Mouse (Mus musculus) CH12.LX (cell line): ENCODE measurements at regions not wholly inside any gene's neighbourhood (a gene's known extent, or its start where the extent isn't known, plus 50 kb on each side); places are given as distances from the start of the nearest gene placed in this dataset.

ENCODE experiments used
- DNase-seq: peaks from one replicate; pipeline ENCODE4 v3.0.0-alpha.2; 2013; ENCODE audit errors: extremely low read depth
- H3K27ac ChIP-seq: 2 replicates; pipeline ENCODE4 v1.5.1; 2012; ENCODE audit warnings: low read depth, mild to moderate bottlenecking, control low read depth, moderate library complexity; ENCODE audit not compliant: insufficient read depth
- H3K27me3 ChIP-seq: replicated peaks from 2 replicates; pipeline ENCODE3; 2012; ENCODE audit warnings: inconsistent platforms
- H3K36me3 ChIP-seq, 2 experiments: replicated peaks in 1 of 2; 2 replicates each; pipeline versions ENCODE3 to v1.6.1; 2012; ENCODE audit warnings: inconsistent platforms in 1 of 2, low read length in 1 of 2, mild to moderate bottlenecking in 1 of 2, mixed read lengths in 1 of 2, moderate library complexity in 1 of 2; ENCODE audit not compliant: control insufficient read depth in 1 of 2, insufficient read depth in 1 of 2
- H3K4me1 ChIP-seq, 2 experiments: 2 replicates each; pipeline ENCODE4 v1.6.1; 2012; ENCODE audit warnings: inconsistent platforms in 1 of 2, moderate library complexity in 1 of 2; ENCODE audit not compliant: insufficient read depth in 2 of 2, control insufficient read depth in 1 of 2
- H3K4me2 ChIP-seq: 2 replicates; pipeline ENCODE4 v1.6.1; 2012; ENCODE audit warnings: low read depth, mild to moderate bottlenecking, control low read depth; ENCODE audit not compliant: poor library complexity, insufficient read depth, severe bottlenecking
- H3K4me3 ChIP-seq, 3 experiments: fragments of 150-350 bp in 1 of 3; sonication (generic) in 1 of 3; replicated peaks in 1 of 3; 2 replicates each; pipeline versions ENCODE3 to v1.5.1; 2011 to 2012; ENCODE audit warnings: low read depth in 2 of 3, low read length in 2 of 3, mild to moderate bottlenecking in 2 of 3, moderate library complexity in 2 of 3, control low read depth in 1 of 3, improper control_type of control experiment in 1 of 3, inconsistent platforms in 1 of 3, mixed read lengths in 1 of 3; ENCODE audit not compliant: poor library complexity in 1 of 3
- H3K79me2 ChIP-seq: replicated peaks from 2 replicates; pipeline ENCODE4 v1.6.1; 2012; ENCODE audit warnings: mild to moderate bottlenecking, moderate library complexity; ENCODE audit not compliant: control insufficient read depth, poor library complexity, insufficient read depth, severe bottlenecking; ENCODE audit errors: extremely low read depth
- H3K9ac ChIP-seq: 2 replicates; pipeline ENCODE4 v1.6.1; 2012; ENCODE audit warnings: low read depth, mild to moderate bottlenecking, control low read depth, moderate library complexity; ENCODE audit not compliant: insufficient read depth
- H3K9me3 ChIP-seq: replicated peaks from 2 replicates; pipeline ENCODE3; 2012; ENCODE audit warnings: low read length, inconsistent platforms, mixed read lengths
- BHLHE40 ChIP-seq: IDR thresholded peaks from 2 replicates; pipeline ENCODE4 v1.6.1; 2011; ENCODE audit warnings: mild to moderate bottlenecking, low read depth, low read length, improper control_type of control experiment
- CHD1 ChIP-seq: IDR thresholded peaks from 2 replicates; pipeline ENCODE4 v1.6.1; 2012; ENCODE audit warnings: low read depth, low read length, improper control_type of control experiment, inconsistent platforms
- CHD2 ChIP-seq: IDR thresholded peaks from 2 replicates; pipeline ENCODE4 v1.6.1; 2011; ENCODE audit warnings: low read length, improper control_type of control experiment
- CTCF ChIP-seq, 2 experiments: IDR thresholded peaks in 1 of 2; conservative IDR thresholded peaks in 1 of 2; 2 replicates each; pipeline ENCODE4 v1.5.1; 2011 to 2012; ENCODE audit warnings: low read depth in 2 of 2, low read length in 2 of 2, improper control_type of control experiment in 1 of 2, inconsistent platforms in 1 of 2, mild to moderate bottlenecking in 1 of 2, moderate library complexity in 1 of 2
- E2F4 ChIP-seq: IDR thresholded peaks from 2 replicates; pipeline ENCODE4 v1.6.1; 2011; ENCODE audit warnings: low read depth, low read length, improper control_type of control experiment; ENCODE audit not compliant: insufficient replicate concordance
- ELF1 ChIP-seq: IDR thresholded peaks from 2 replicates; pipeline ENCODE4 v1.6.1; 2014; ENCODE audit warnings: low read depth, mild to moderate bottlenecking, inconsistent platforms, low read length, improper control_type of control experiment
- ETS1 ChIP-seq: conservative IDR thresholded peaks from 2 replicates; pipeline ENCODE4 v1.6.1; 2012; ENCODE audit warnings: low read depth, mild to moderate bottlenecking, inconsistent platforms, low read length, improper control_type of control experiment, moderate library complexity
- MAZ ChIP-seq: IDR thresholded peaks from 2 replicates; pipeline ENCODE4 v1.6.1; 2012; ENCODE audit warnings: low read depth, mild to moderate bottlenecking, inconsistent platforms, low read length, improper control_type of control experiment, moderate library complexity
- MEF2A ChIP-seq: IDR thresholded peaks from 2 replicates; pipeline ENCODE4 v1.6.1; 2014; ENCODE audit warnings: low read depth, mild to moderate bottlenecking, inconsistent platforms, low read length, improper control_type of control experiment, borderline replicate concordance
- MXI1 ChIP-seq: IDR thresholded peaks from 2 replicates; pipeline ENCODE4 v1.6.1; 2011; ENCODE audit warnings: mild to moderate bottlenecking, low read depth, low read length, improper control_type of control experiment
- MYC ChIP-seq: IDR thresholded peaks from 2 replicates; pipeline ENCODE4 v1.6.1; 2011; ENCODE audit warnings: low read depth, mild to moderate bottlenecking, improper control_type of control experiment, low read length
- NRF1 ChIP-seq: IDR thresholded peaks from 2 replicates; pipeline ENCODE4 v1.6.1; 2014; ENCODE audit warnings: low read depth, mild to moderate bottlenecking, inconsistent platforms, low read length, improper control_type of control experiment, moderate library complexity
- PAX5 ChIP-seq: IDR thresholded peaks from 2 replicates; pipeline ENCODE4 v1.6.1; 2012; ENCODE audit warnings: low read length, inconsistent platforms, mixed read lengths
- POLR2A ChIP-seq: IDR thresholded peaks from 2 replicates; pipeline ENCODE4 v1.6.1; 2011; ENCODE audit warnings: low read depth, mild to moderate bottlenecking, improper control_type of control experiment, low read length
- POLR2AphosphoS2 ChIP-seq: IDR thresholded peaks from 2 replicates; pipeline ENCODE4 v1.6.1; 2011; ENCODE audit warnings: low read depth, low read length, improper control_type of control experiment
- RAD21 ChIP-seq: IDR thresholded peaks from 2 replicates; pipeline ENCODE4 v1.6.1; 2011; ENCODE audit warnings: low read depth, mild to moderate bottlenecking, low read length, improper control_type of control experiment, moderate library complexity
- SIN3A ChIP-seq: IDR thresholded peaks from 2 replicates; pipeline ENCODE4 v1.6.1; 2012; ENCODE audit warnings: low read length, improper control_type of control experiment, inconsistent platforms
- SMC3 ChIP-seq: IDR thresholded peaks from 2 replicates; pipeline ENCODE4 v1.6.1; 2011; ENCODE audit warnings: low read depth, low read length, improper control_type of control experiment
- UBTF ChIP-seq: IDR thresholded peaks from 2 replicates; pipeline ENCODE4 v1.6.1; 2012; ENCODE audit warnings: low read depth, mild to moderate bottlenecking, inconsistent platforms, low read length, improper control_type of control experiment, moderate library complexity
- USF1 ChIP-seq: IDR thresholded peaks from 2 replicates; pipeline ENCODE4 v1.6.1; 2014; ENCODE audit warnings: low read depth, mild to moderate bottlenecking, inconsistent platforms, low read length, improper control_type of control experiment
- ZKSCAN1 ChIP-seq: IDR thresholded peaks from 2 replicates; pipeline ENCODE4 v1.6.1; 2012; ENCODE audit warnings: low read depth, inconsistent platforms, low read length, improper control_type of control experiment, borderline replicate concordance
- ZMIZ1 ChIP-seq: IDR thresholded peaks from 2 replicates; pipeline ENCODE4 v1.6.1; 2012; ENCODE audit warnings: low read depth, mild to moderate bottlenecking, inconsistent platforms, low read length, improper control_type of control experiment
- ZNF384 ChIP-seq: IDR thresholded peaks from 2 replicates; pipeline ENCODE4 v1.6.1; 2012; ENCODE audit warnings: low read depth, low read length, improper control_type of control experiment, inconsistent platforms
- dilution Hi-C: fragments of 300-500 bp; cut with MboI; formaldehyde crosslinking; loops from 2 replicates; pipeline ENCODE4 v1.14.3; 2020; ENCODE audit warnings: low sequenced_read_pairs; ENCODE audit not compliant: extremely low pct_unique_long_range_greater_than_20kb, extremely low pct_ligation_motif_present
- in situ Hi-C: fragments of 300-500 bp; cut with MboI; formaldehyde crosslinking; loops from 3 replicates; pipeline ENCODE4 v1.14.3; 2019; ENCODE audit warnings: low sequenced_read_pairs, low pct_ligation_motif_present, low pct_unique_long_range_greater_than_20kb, mixed read lengths

- Histone ChIP-seq H3K36me3 (no peaks in the 10 kb centered on the region), H3K27ac (no peak overlapping the region), H3K9me3 (no peaks in the 10 kb centered on the region), H3K27me3 (no peaks in the 10 kb centered on the region), H3K4me1 (peaks cover 0 to 19% of the 10 kb centered on the region in 2 experiments; a peak in 2 of 4 replicates), H3K9ac (no peak overlapping the region), H3K79me2 (no peaks in the 10 kb centered on the region), H3K4me3 (no peak overlapping the region), H3K4me2 (no peak overlapping the region)
- in situ Hi-C loops: no loop called here
- dilution Hi-C loops: no loop called here
- no peak for DNase-seq
- TF ChIP-seq ZMIZ1: no peak
- TF ChIP-seq CHD1: no peak
- no peak for TF ChIP-seq ETS1
- TF ChIP-seq UBTF: no peak
- TF ChIP-seq POLR2A: no peak
- TF ChIP-seq MXI1: no peak
- no peak for TF ChIP-seq MAZ
- no peak for TF ChIP-seq E2F4
- no peak for TF ChIP-seq BHLHE40
- no peak for TF ChIP-seq POLR2AphosphoS2
- no peak for TF ChIP-seq ZKSCAN1
- no peak for TF ChIP-seq CTCF (conservative IDR thresholded peaks at IDR 0.05 in 1 of 2, IDR thresholded peaks at IDR 0.05 in 1 of 2; ENCODE audit: low read depth in 2 of 2, low read length in 2 of 2)
- TF ChIP-seq CHD2: no peak
- TF ChIP-seq NRF1: no peak
Measured at GRCm38 (mm10) chr12:12827379-12827778, 114.3 kb downstream of the Mycn start.

- H3K79me2 ChIP-seq: no peaks in the 10 kb centered on the region
- in situ Hi-C loops (no loop called here), dilution Hi-C loops (no loop called here)
- H3K4me3 ChIP-seq: no peak overlapping the region
- DNase-seq: no peak
- peaks cover 0 to 24% of the 10 kb centered on the region in 2 experiments; a peak in 2 of 4 replicates for H3K4me1 ChIP-seq
- no peak overlapping the region for H3K4me2 ChIP-seq
- no peak overlapping the region for H3K9ac ChIP-seq
- H3K27ac ChIP-seq: no peak overlapping the region
- no peaks in the 10 kb centered on the region for H3K27me3 ChIP-seq
- TF ChIP-seq SIN3A: no peak
- TF ChIP-seq MEF2A: no peak
- no peak for TF ChIP-seq NRF1
- TF ChIP-seq SMC3: no peak
- no peak for TF ChIP-seq USF1
- TF ChIP-seq ELF1: no peak
- TF ChIP-seq PAX5: no peak
- no peak for TF ChIP-seq CTCF (conservative IDR thresholded peaks at IDR 0.05 in 1 of 2, IDR thresholded peaks at IDR 0.05 in 1 of 2; ENCODE audit: low read depth in 2 of 2, low read length in 2 of 2)
- TF ChIP-seq ZNF384: no peak
- no peak for TF ChIP-seq MXI1
- TF ChIP-seq CHD2: no peak
- no peak for TF ChIP-seq MYC
- TF ChIP-seq RAD21: no peak
- H3K36me3 ChIP-seq: no peaks in the 10 kb centered on the region
- no peaks in the 10 kb centered on the region for H3K9me3 ChIP-seq
Measured at GRCm38 (mm10) chr12:12826431-12826830, 115.3 kb downstream of the Mycn start.
